Mouse (Mus musculus) macrophage (primary cell): ENCODE results near the gene Fosb. TPM values are rescaled to one million over a fixed set of nuclear protein-coding genes. Genes with fewer than 3 reads are reported as not detected.

Experiments
- H3K27ac ChIP-seq: fragments of 350-480 bp; formaldehyde crosslinking; 2 replicates; pipeline ENCODE4 v1.9.0; 2021
- H3K36me3 ChIP-seq: fragments of 350-480 bp; formaldehyde crosslinking; 2 replicates; pipeline ENCODE4 v1.9.0; 2021; ENCODE audit errors: inconsistent target
- H3K4me3 ChIP-seq: fragments of 350-480 bp; formaldehyde crosslinking; 2 replicates; pipeline ENCODE4 v1.9.0; 2021; ENCODE audit errors: inconsistent target
- H3K79me2 ChIP-seq: fragments of 350-480 bp; formaldehyde crosslinking; 2 replicates; pipeline ENCODE4 v1.9.0; 2021; ENCODE audit errors: inconsistent target
- WGBS: methylation state at CpG from one replicate; pipeline ENCODE4 v1.1.7; 2026; ENCODE audit warnings: inconsistent platforms; ENCODE audit not compliant: missing documents; 5-methylcytosine and 5-hydroxymethylcytosine counted together
- polyA plus RNA-seq: library from polyadenylated mRNA; stranded (reverse); fragments of 250-400 nt; gene quantifications from 3 replicates; pipeline ENCODE4 v1.2.4, GENCODE M21; 2018; ENCODE audit warnings: inconsistent platforms

Gene Fosb
- polyA plus RNA-seq, 1 experiment from 2014 or later = 2.0 TPM

- Histone ChIP-seq H3K79me2 (no peaks in the 10 kb centered on the region), H3K36me3 (no peaks in the 10 kb centered on the region), H3K27ac (no peak overlapping the region), H3K4me3 (no peak overlapping the region)
- 80% methylated on average over 16 of the region's 16 CpGs for WGBS
Observed at GRCm38 (mm10) chr7:19305796-19306765, 3.8 kb downstream of the Fosb start.

GRCm38 (mm10) chr7:19305413-19305735, 4.5 kb downstream of the Fosb start:
- no peaks in the 10 kb centered on the region for H3K36me3 ChIP-seq
- no peaks in the 10 kb centered on the region for H3K79me2 ChIP-seq
- H3K27ac ChIP-seq = no peak overlapping the region
- 25% methylated on average over 6 of the region's 6 CpGs for WGBS
- no peak overlapping the region for H3K4me3 ChIP-seq

GRCm38 (mm10) chr7:19304501-19305412, 5.1 kb downstream of the Fosb start:
- Histone ChIP-seq H3K4me3 (no peak overlapping the region), H3K36me3 (no peaks in the 10 kb centered on the region), H3K27ac (no peak overlapping the region), H3K79me2 (no peaks in the 10 kb centered on the region)
- WGBS = 7% methylated on average over 47 of the region's 48 CpGs

GRCm38 (mm10) chr7:19303770-19304169, 6.1 kb downstream of the Fosb start:
- Histone ChIP-seq H3K36me3 (no peaks in the 10 kb centered on the region), H3K4me3 (no peak overlapping the region)
- 2% methylated on average over 16 of the region's 16 CpGs for WGBS

GRCm38 (mm10) chr7:19303046-19303305, 6.9 kb downstream of the Fosb start:
- WGBS = 84% methylated on average over 11 of the region's 12 CpGs
- H3K4me3 ChIP-seq = no peak overlapping the region
- H3K27ac ChIP-seq = no peak overlapping the region
- no peaks in the 10 kb centered on the region for H3K79me2 ChIP-seq
- H3K36me3 ChIP-seq = no peaks in the 10 kb centered on the region

More at GRCm38 (mm10) chr7:19303770-19304169, 6.1 kb downstream of the Fosb start:
- Histone ChIP-seq H3K79me2 (no peaks in the 10 kb centered on the region), H3K27ac (no peak overlapping the region)

- 65% methylated on average over 13 of the region's 13 CpGs for WGBS
- Histone ChIP-seq H3K27ac (no peak overlapping the region), H3K36me3 (no peaks in the 10 kb centered on the region), H3K79me2 (no peaks in the 10 kb centered on the region), H3K4me3 (no peak overlapping the region)
Observed at GRCm38 (mm10) chr7:19302264-19303045, 7.4 kb downstream of the Fosb start.

GRCm38 (mm10) chr7:19301461-19302263, 8.2 kb downstream of the Fosb start:
- 18% methylated on average over 16 of the region's 16 CpGs for WGBS
- no peak overlapping the region for H3K27ac ChIP-seq

GRCm38 (mm10) chr7:19300501-19301421, 9.1 kb downstream of the Fosb start:
- peak overlapping the region; percentile 42 for H3K27ac ChIP-seq
- H3K36me3 ChIP-seq = no peaks in the 10 kb centered on the region
- H3K4me3 ChIP-seq = peak overlapping the region; percentile 34
- no peaks in the 10 kb centered on the region for H3K79me2 ChIP-seq
- under 1% methylated on average over 26 of the region's 29 CpGs for WGBS

More at GRCm38 (mm10) chr7:19301461-19302263, 8.2 kb downstream of the Fosb start:
- no peaks in the 10 kb centered on the region for H3K79me2 ChIP-seq
- H3K4me3 ChIP-seq = no peak overlapping the region
- H3K36me3 ChIP-seq = no peaks in the 10 kb centered on the region

GRCm38 (mm10) chr7:19299194-19299593, 10.7 kb downstream of the Fosb start:
- no peaks in the 10 kb centered on the region for H3K79me2 ChIP-seq
- H3K36me3 ChIP-seq = no peaks in the 10 kb centered on the region
- WGBS = 39% methylated on average over 2 of the region's 3 CpGs

GRCm38 (mm10) chr7:19297794-19298193, 12.1 kb downstream of the Fosb start:
- WGBS = 86% methylated on average over 5 of the region's 5 CpGs
- H3K4me3 ChIP-seq = no peak overlapping the region

More at GRCm38 (mm10) chr7:19299194-19299593, 10.7 kb downstream of the Fosb start:
- H3K4me3 ChIP-seq = no peak overlapping the region
- H3K27ac ChIP-seq = no peak overlapping the region

GRCm38 (mm10) chr7:19297034-19297433, 12.8 kb downstream of the Fosb start:
- Histone ChIP-seq H3K79me2 (no peaks in the 10 kb centered on the region), H3K36me3 (no peaks in the 10 kb centered on the region), H3K4me3 (no peak overlapping the region), H3K27ac (no peak overlapping the region)
- 91% methylated on average over 4 of the region's 6 CpGs for WGBS

More at GRCm38 (mm10) chr7:19297794-19298193, 12.1 kb downstream of the Fosb start:
- Histone ChIP-seq H3K79me2 (no peaks in the 10 kb centered on the region), H3K27ac (no peak overlapping the region), H3K36me3 (no peaks in the 10 kb centered on the region)

- WGBS = 6% methylated on average over 20 of the region's 22 CpGs
- H3K27ac ChIP-seq = no peak overlapping the region
- H3K4me3 ChIP-seq = peak overlapping the region; percentile 40
- no peaks in the 10 kb centered on the region for H3K79me2 ChIP-seq
- no peaks in the 10 kb centered on the region for H3K36me3 ChIP-seq
Observed at GRCm38 (mm10) chr7:19295503-19296185, 14.2 kb downstream of the Fosb start.
